Comparison of ENCODE assay signal across 23 mouse cellular contexts in the genomic region with DNA sequence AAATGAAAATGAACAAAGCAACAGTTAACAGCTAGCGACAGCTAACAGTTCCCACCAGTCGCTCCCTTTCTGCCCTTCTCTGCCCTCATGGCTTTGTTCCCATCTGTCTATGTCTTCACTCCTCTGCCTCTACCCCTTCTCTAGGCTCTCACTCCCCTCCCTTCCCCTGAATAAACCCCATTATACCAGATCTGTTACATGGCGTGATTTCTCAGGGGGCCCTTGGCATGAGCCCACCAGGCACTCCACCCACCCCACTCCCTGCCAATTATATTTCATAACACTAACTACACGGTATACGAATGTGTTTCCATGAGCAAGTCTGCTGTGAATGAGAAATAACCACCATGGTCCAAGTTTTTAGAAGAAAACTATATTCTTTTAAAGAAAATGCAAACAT. TPM values are rescaled to one million over a fixed set of nuclear protein-coding genes. Genes with fewer than 3 reads are reported as not detected.
"Had no signal": no experiment of that assay in that cellular context is flagged by ENCODE, and none has a peak within 500 bp of the region (broad histone marks: within the 10 kb centered on the region; RNA-seq: fewer than 3 reads in every experiment).

No protein-coding gene starts in this region.

- H3K27ac ChIP-seq: kidney, embryonic 15.5 days; left cerebral cortex, adult 2 months; liver, embryonic 14.5 days; stomach, embryonic 15.5 days had no signal

- H3K9me3 ChIP-seq: kidney, embryonic 15.5 days; stomach, embryonic 15.5 days had no signal

- H3K9ac ChIP-seq: kidney, embryonic 15.5 days; liver, embryonic 14.5 days; stomach, embryonic 15.5 days had no signal

- H3K4me2 ChIP-seq: kidney, embryonic 15.5 days; stomach, embryonic 15.5 days had no signal

- H3K4me1 ChIP-seq: kidney, embryonic 15.5 days; stomach, embryonic 15.5 days had no signal

- DNase-seq: kidney, postnatal 14 days; lung, adult 18-20 months; lung, postnatal 36 days; right cerebral cortex, postnatal 14 days; thymus, adult 2 months; thymus, postnatal 25 days had no signal

- H3K4me3 ChIP-seq: kidney, embryonic 15.5 days; left cerebral cortex, adult 2 months; stomach, embryonic 15.5 days had no signal

- H3K27me3 ChIP-seq: kidney, embryonic 15.5 days; stomach, embryonic 15.5 days had no signal

- ATAC-seq: midbrain, embryonic 16.5 days had no signal

RNA-seq across cellular contexts. Expression of gene Scgb1b30, which starts 14.0 kb away (rescaled TPM):
- total RNA-seq: layer of hippocampus, adult 8-10 months; layer of hippocampus, postnatal 25 days; left cerebral cortex, adult 2 months; left cerebral cortex, postnatal 14 days; liver, adult 2 months; megakaryocyte progenitor cell, adult 5-6 weeks had no signal
- polyA plus RNA-seq: kidney, embryonic 15.5 days; large intestine, adult 2 months; limb, embryonic 11.5 days; liver, adult 2 months; liver, embryonic 14.5 days; lung, embryonic 16.5 days; midbrain, embryonic 16.5 days; neural tube, embryonic 14.5 days; spleen, adult 2 months; stomach, embryonic 15.5 days; testis, adult 2 months; thymus, adult 2 months; urinary bladder, adult 2 months had no signal
